Mouse (Mus musculus) ES-Bruce4 (cell line): ENCODE measurements around the gene Angptl8. TPM values are rescaled to one million over a fixed set of nuclear protein-coding genes. Genes with fewer than 3 reads are reported as not detected.
A peak's percentile ranks its signal among the peaks of the same experiment; 100 is the strongest.

Source experiments
- H3K27ac ChIP-seq: 2 replicates; pipeline ENCODE4 v1.5.1; 2012; ENCODE audit warnings: low read length, inconsistent platforms; ENCODE audit not compliant: insufficient read depth
- H3K27me3 ChIP-seq: 2 replicates; pipeline ENCODE4 v1.6.1; 2012; ENCODE audit warnings: mild to moderate bottlenecking, low read length, inconsistent platforms; ENCODE audit not compliant: control insufficient read depth, poor library complexity, insufficient read depth, severe bottlenecking
- H3K36me3 ChIP-seq: 2 replicates; pipeline ENCODE4 v1.6.1; 2012; ENCODE audit warnings: inconsistent platforms, mild to moderate bottlenecking, low read length, moderate library complexity; ENCODE audit not compliant: control insufficient read depth, poor library complexity, insufficient read depth, severe bottlenecking
- H3K4me1 ChIP-seq: one replicate; pipeline ENCODE4 v1.8.1; 2011; ENCODE audit warnings: low read length; ENCODE audit not compliant: control insufficient read depth, insufficient read depth
- H3K4me3 ChIP-seq: 2 replicates; pipeline ENCODE4 v1.5.1; 2011; ENCODE audit warnings: low read depth, mild to moderate bottlenecking, low read length
- H3K9ac ChIP-seq: 2 replicates; pipeline ENCODE4 v1.6.1; 2012; ENCODE audit warnings: low read depth, mild to moderate bottlenecking, inconsistent platforms; ENCODE audit not compliant: poor library complexity, severe bottlenecking
- H3K9me3 ChIP-seq: replicated peaks from 2 replicates; pipeline ENCODE4 v1.6.1; 2012; ENCODE audit warnings: mild to moderate bottlenecking, low read length, inconsistent platforms; ENCODE audit not compliant: control insufficient read depth, poor library complexity, insufficient read depth, severe bottlenecking
- CTCF ChIP-seq: IDR thresholded peaks from one replicate; pipeline ENCODE4 v1.8.1; 2011; ENCODE audit warnings: low read depth, low read length
- EP300 ChIP-seq: IDR thresholded peaks from 2 replicates; pipeline ENCODE4 v1.6.1; 2011; ENCODE audit warnings: low read depth, low read length; ENCODE audit not compliant: insufficient read depth
- POLR2A ChIP-seq: IDR thresholded peaks from one replicate; pipeline ENCODE4 v1.8.1; 2011; ENCODE audit warnings: low read length; ENCODE audit not compliant: insufficient read depth
- polyA plus RNA-seq: library from polyadenylated mRNA; stranded (reverse); fragments of >200 nt; gene quantifications from 2 replicates; pipeline ENCODE4 v1.2.4, GENCODE M21; 2011; ENCODE audit warnings: low read depth; ENCODE audit not compliant: missing spikeins, insufficient read depth, insufficient read length

The Angptl8 gene
- polyA plus RNA-seq, 1 experiment = not detected

- H3K4me1 ChIP-seq = peaks cover 5% of the 10 kb centered on the region
- H3K9me3 ChIP-seq = no peaks in the 10 kb centered on the region
- H3K27me3 ChIP-seq = no peaks in the 10 kb centered on the region
- peak overlapping the region; percentile 81 for H3K4me3 ChIP-seq
- no peak overlapping the region for H3K27ac ChIP-seq
- TF ChIP-seq CTCF = no peak
- TF ChIP-seq EP300 = no peak
- no peak for TF ChIP-seq POLR2A
- H3K9ac ChIP-seq = peak overlapping the region; percentile 74
- H3K36me3 ChIP-seq = peaks cover 33% of the 10 kb centered on the region
These were observed 38.4 kb upstream of the Angptl8 start for GRCm38 (mm10) chr9:21796919-21797318.

GRCm38 (mm10) chr9:21797921-21798344, 37.4 kb upstream of the Angptl8 start:
- H3K4me1 ChIP-seq = peaks cover 5% of the 10 kb centered on the region
- H3K27me3 ChIP-seq = no peaks in the 10 kb centered on the region
- peak overlapping the region; percentile 81 for H3K4me3 ChIP-seq
- no peaks in the 10 kb centered on the region for H3K9me3 ChIP-seq
- H3K36me3 ChIP-seq = peaks cover 40% of the 10 kb centered on the region
- peak overlapping the region; percentile 74 for H3K9ac ChIP-seq
- peak overlapping the region; percentile 40 for H3K27ac ChIP-seq
- TF ChIP-seq POLR2A (no peak), EP300 (0 out of 2 replicates have a peak, but pooled peaks have one; percentile 21), CTCF (no peak)

DNA sequence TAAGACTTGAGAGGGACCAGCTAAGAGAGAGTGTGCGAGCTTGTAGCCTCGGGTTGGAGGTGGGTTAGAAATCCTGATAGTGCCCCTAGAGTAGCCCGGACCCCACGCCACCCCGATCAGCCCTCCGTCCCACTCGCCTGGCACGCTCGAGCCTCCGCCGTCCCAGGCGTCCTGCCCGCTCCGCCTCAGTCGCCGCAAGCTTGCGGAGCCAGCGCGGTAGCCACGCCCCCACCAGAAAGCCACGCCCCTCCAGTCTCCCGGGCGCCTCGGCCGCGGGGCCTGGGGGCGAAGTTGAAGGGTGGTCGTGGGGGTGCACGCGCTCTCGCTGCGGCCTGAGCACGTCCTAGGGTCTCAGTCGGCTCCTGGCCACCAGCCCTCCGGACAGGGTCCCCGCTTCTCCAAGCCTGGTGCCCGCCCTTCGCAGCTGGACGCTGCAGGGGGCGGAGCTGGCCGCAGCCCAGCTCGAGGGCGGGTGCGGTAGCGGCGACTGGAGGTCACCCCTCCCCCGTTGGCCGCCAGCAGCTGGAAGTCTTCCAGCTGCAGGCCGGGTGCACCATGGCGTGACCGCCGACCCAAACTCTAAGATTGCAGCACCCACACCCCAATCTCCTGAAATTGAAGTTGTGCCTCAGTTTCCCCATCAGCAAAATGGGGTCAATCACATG, 36.8 kb upstream of the Angptl8 start, which contains the start of gene Kank2:
TSS of gene Kank2 (minus strand) at position 400 of the 665 bp plus-strand sequence.
- Histone ChIP-seq H3K9ac (peak within 1 kb of the TSS; percentile 74), H3K27me3 (no peaks in the 10 kb centered on the region), H3K36me3 (peaks cover 39% of the 10 kb centered on the region), H3K27ac (peak within 1 kb of the TSS; percentile 72), H3K4me1 (peaks cover 5% of the 10 kb centered on the region), H3K9me3 (no peaks in the 10 kb centered on the region), H3K4me3 (peak within 1 kb of the TSS; percentile 81)
- TF ChIP-seq EP300 (no peak), POLR2A (peak; percentile 91)

DNA sequence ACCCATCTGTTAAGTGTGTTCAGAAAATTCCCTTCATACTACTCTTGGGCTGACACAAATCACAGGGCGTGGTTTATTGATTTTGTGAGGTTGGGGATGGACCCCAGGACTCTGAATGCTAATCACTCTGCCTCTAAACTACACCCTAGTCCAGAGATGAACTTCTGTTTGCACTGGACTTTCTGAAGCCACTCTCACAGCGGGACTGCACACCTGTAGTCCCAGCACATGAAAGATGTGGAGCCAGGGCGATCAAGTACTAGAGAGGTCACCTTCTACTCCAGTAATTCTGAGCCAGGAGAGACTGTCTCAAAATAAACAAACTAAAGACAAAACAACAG, 36.3 kb upstream of the Angptl8 start:
- Histone ChIP-seq H3K27me3 (no peaks in the 10 kb centered on the region), H3K9me3 (no peaks in the 10 kb centered on the region), H3K4me1 (peaks cover 5% of the 10 kb centered on the region), H3K4me3 (peak overlapping the region; percentile 81), H3K27ac (peak overlapping the region; percentile 72), H3K36me3 (peaks cover 34% of the 10 kb centered on the region), H3K9ac (no peak overlapping the region)
- TF ChIP-seq EP300 (no peak), POLR2A (no peak), CTCF (no peak)

DNA sequence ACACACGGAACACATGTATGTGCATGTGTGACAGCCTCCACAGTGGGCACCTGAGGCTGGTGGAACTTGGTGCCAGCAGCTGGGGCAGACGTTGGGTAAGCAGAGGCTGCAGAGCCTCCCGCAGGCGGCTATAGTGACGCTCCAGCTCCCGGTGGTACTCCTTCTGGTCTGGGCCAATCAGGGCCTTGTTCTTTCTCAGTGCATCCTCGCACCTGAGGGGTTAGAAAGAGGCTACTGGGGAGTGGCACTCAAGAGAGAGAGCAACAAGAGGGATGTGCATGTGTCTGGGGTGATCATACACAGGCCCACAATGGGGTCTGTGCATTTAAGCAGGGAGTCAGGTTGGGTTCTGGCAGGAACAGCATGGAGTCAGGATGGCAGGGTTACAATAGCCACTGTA, 34.2 kb upstream of the Angptl8 start:
- H3K9ac ChIP-seq = no peak overlapping the region
- H3K9me3 ChIP-seq = no peaks in the 10 kb centered on the region
- no peak for TF ChIP-seq POLR2A
- TF ChIP-seq CTCF = no peak
- TF ChIP-seq EP300 = no peak
- peaks cover 2% of the 10 kb centered on the region for H3K4me1 ChIP-seq
- H3K27me3 ChIP-seq = no peaks in the 10 kb centered on the region
- peak overlapping the region; percentile 39; the same call in 1 of the 2 replicates for H3K27ac ChIP-seq
- no peak overlapping the region for H3K4me3 ChIP-seq
- H3K36me3 ChIP-seq = peaks cover 25% of the 10 kb centered on the region

DNA sequence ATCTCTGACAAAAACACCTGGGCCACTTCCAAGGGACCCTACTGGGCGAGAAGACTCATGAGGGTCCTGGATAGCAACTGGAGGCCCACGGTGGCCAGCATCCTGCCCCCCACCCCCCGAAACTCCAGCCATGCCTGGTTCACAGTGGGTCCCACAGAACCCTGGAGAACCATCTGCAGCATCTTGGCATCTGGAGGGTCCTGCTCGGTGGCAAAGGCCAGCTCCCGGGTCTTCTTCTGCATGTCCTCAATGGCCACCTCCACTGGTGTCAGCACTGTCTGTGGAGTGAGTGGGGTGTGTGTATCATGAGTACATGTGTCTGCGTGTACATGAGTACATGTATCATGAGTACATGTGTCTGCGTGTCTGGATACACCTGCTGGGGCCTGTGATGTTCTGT, 33.7 kb upstream of the Angptl8 start:
- Histone ChIP-seq H3K9ac (no peak overlapping the region), H3K27me3 (no peaks in the 10 kb centered on the region), H3K4me3 (no peak overlapping the region), H3K36me3 (peaks cover 25% of the 10 kb centered on the region), H3K27ac (no peak overlapping the region), H3K4me1 (peaks cover 2% of the 10 kb centered on the region), H3K9me3 (no peaks in the 10 kb centered on the region)
- TF ChIP-seq CTCF = no peak
- no peak for TF ChIP-seq EP300
- TF ChIP-seq POLR2A = no peak
